Mouse (Mus musculus): ENCODE data around the gene 4930438A08Rik. TPM values are rescaled to one million over a fixed set of nuclear protein-coding genes. Genes with fewer than 3 reads are reported as not detected.

Gene 4930438A08Rik
- polyA plus RNA-seq, 1 experiment = not detected

DNA sequence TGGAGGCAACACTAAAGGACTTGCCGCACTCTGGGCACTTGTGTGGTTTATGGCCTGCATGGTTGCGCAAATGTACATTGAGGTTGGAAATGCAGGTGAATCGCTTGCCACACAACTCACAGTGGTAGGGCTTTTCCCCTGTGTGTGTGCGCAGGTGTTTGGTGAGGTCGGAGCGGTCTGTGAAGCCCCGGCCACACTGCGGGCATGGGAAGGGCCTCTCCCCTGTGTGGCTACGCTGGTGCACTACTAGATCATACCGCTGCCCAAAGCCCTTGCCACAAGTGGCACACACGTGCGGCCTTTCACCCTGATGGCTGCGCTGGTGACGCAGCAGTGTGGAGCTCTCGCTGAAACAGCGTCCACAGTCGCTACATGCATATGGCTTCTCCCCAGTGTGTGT is 41.7 kb downstream of the 4930438A08Rik start:
- TF ChIP-seq POLR2A (IDR thresholded peaks at IDR 0.05; ENCODE audit: low read depth, low read length) = no peak
- TF ChIP-seq CTCF (IDR thresholded peaks at IDR 0.05; ENCODE audit: borderline replicate concordance, insufficient read depth, low read length) = no peak
- H3K27ac ChIP-seq (ENCODE audit: insufficient read depth, low read length) = no peak overlapping the region
- H3K4me3 ChIP-seq (ENCODE audit: insufficient read depth, low read length) = no peak overlapping the region
- no peaks in the 10 kb centered on the region for H3K4me1 ChIP-seq (ENCODE audit: control insufficient read depth, insufficient read depth, low read length)

DNA sequence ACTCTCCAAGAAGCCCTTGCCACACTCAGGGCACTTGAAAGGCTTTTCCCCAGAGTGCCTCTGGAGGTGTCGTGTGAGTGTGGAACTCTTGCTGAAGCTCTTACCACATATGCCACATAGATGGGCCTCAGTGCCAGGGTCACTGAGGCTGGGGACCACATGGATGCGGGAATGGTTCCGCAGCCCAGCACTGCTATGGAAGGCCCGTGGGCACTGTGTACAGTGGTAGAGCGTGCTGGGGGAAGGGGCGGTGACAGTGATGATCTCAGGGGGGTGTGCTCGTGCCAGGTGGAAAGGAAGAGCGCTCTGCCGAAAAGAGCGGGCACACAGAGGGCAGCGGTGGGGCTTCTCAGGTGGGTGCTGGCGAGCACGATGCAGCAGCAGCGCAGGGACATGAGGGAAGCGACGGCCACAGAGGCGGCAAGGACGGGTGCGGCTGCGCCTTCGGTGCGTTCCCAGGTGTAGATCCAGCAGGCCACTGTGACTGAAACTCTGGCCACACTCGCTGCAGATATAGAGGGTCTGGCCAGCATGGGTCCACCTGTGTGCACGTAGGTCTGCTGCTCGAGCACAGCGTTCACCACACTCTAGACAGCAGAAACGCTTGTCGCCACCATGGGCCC is 42.3 kb downstream of the 4930438A08Rik start:
- no peak overlapping the region for H3K4me3 ChIP-seq (ENCODE audit: insufficient read depth, low read length)
- no peak for TF ChIP-seq CTCF (IDR thresholded peaks at IDR 0.05; ENCODE audit: borderline replicate concordance, insufficient read depth, low read length)
- no peak for TF ChIP-seq POLR2A (IDR thresholded peaks at IDR 0.05; ENCODE audit: low read depth, low read length)
- H3K4me1 ChIP-seq (ENCODE audit: control insufficient read depth, insufficient read depth, low read length) = no peaks in the 10 kb centered on the region
- H3K27ac ChIP-seq (ENCODE audit: insufficient read depth, low read length) = no peak overlapping the region

DNA sequence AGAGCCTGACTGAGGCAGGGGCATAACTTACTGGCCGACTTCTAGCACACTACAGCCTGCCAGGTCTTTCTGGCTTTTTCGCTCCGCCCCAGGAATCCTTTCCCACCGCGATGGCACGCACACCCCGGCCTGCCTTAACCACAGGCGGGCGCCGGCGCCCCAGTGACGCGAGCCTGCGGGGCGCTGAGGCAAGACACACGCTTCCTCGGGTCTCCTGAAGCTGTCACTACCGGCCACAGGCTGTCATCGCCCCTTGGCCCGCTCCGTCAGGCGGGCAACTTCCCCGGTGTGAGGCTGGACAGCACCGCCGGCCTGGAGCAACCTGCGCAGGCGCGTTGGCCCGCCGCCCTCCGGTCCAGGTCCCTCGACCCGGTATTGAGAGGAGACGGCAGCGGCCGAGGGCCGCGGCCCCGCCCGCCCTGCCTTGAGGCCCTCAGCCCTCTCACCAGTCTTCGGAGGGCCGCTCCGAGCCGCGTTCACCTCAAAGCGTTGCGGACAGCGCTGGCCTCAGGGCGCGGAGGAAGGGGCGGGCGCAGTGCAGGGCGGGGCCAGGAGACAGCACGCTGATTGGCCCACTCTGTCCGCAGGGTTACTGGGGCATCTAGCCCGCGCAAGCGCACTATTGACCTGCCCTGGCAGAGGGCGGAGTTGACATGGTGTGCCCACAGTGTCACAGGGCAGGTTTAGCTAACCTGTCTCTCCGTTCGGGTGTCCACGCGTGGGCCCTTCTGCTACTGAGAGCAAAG is 48.4 kb downstream of the 4930438A08Rik start:
- no peaks in the 10 kb centered on the region for H3K4me1 ChIP-seq (ENCODE audit: control insufficient read depth, insufficient read depth, low read length)
- TF ChIP-seq POLR2A (IDR thresholded peaks at IDR 0.05; ENCODE audit: low read depth, low read length) = peak; percentile 90
- TF ChIP-seq CTCF (IDR thresholded peaks at IDR 0.05; ENCODE audit: borderline replicate concordance, insufficient read depth, low read length) = no peak
- peak overlapping the region; percentile 88 for H3K27ac ChIP-seq (ENCODE audit: insufficient read depth, low read length)
- H3K4me3 ChIP-seq (ENCODE audit: insufficient read depth, low read length) = peak overlapping the region; percentile 68

DNA sequence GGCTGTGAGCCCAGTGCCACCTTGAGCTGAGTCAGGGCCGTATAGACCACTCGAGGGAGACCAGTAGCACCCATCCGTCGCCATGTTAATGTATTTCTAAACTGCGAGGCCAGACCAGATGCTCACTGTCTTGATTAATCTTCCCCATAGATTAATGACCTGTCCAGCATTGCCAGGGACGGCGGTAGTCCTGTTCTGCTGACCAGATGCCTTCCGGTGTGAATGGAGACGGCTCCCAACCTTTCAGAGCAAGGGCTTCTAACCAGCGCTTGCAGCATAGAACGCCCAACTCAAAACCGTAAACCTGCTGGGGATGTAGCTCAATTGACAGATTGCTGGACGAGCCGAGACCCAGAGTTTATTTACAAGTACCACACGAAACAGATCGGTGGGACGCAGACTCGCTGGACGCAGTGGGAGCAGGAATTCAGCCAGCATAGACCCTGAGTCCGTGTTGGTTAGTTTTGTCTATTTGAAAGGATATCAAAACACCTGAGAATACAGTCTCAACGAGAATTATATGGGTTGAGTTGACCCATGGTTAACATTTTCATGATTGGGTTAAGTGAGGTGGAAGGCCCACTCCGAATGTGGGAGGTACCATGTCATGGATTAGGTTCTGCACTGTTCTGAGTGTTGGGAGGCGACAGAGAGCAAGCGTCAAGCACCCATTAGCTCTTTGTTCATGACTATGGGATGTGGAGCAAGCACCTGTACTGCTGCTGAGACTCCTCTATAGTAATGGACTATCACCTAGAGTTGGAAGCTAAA is 49.2 kb downstream of the 4930438A08Rik start:
- TF ChIP-seq POLR2A (IDR thresholded peaks at IDR 0.05; ENCODE audit: low read depth, low read length) (no peak; the same call in 1 of the 2 replicates), CTCF (IDR thresholded peaks at IDR 0.05; ENCODE audit: borderline replicate concordance, insufficient read depth, low read length) (no peak)
- Histone ChIP-seq H3K4me3 (ENCODE audit: insufficient read depth, low read length) (peak overlapping the region; percentile 36), H3K27ac (ENCODE audit: insufficient read depth, low read length) (peak overlapping the region; percentile 20), H3K4me1 (ENCODE audit: control insufficient read depth, insufficient read depth, low read length) (no peaks in the 10 kb centered on the region)

DNA sequence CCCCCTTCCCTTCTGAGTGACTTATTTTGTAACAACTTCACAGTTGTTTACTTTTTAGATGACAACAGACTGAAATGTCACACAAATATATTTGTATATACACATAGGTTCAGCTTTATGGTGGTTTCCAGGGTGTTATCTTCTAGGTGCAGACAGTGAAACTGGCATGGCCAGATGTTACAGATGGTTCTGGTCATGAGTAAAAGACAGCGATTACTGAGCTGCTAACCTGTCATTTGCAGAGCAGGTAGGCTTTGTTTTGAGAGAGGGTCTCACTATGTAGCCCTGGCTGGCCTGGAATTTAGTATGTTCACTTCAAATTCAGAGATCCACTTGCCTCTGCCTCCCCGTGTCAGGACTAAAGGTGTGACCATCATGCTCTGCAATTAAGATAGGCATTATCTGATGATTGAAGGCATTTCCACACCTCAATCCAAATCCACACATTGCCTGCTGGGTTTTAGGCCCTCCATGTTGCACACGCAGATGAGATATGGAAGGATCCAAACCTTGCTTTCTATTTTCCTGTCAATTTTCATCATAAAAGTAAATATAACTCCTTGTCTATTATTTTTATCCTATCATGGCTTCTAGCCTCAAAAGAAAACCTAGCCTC is 50.1 kb downstream of the 4930438A08Rik start:
- TF ChIP-seq POLR2A (IDR thresholded peaks at IDR 0.05; ENCODE audit: low read depth, low read length) = no peak
- TF ChIP-seq CTCF (IDR thresholded peaks at IDR 0.05; ENCODE audit: borderline replicate concordance, insufficient read depth, low read length) = no peak
- no peak overlapping the region for H3K4me3 ChIP-seq (ENCODE audit: insufficient read depth, low read length)
- H3K27ac ChIP-seq (ENCODE audit: insufficient read depth, low read length) = no peak overlapping the region
- H3K4me1 ChIP-seq (ENCODE audit: control insufficient read depth, insufficient read depth, low read length) = peaks cover 3% of the 10 kb centered on the region; the same call in 1 of the 2 replicates

DNA sequence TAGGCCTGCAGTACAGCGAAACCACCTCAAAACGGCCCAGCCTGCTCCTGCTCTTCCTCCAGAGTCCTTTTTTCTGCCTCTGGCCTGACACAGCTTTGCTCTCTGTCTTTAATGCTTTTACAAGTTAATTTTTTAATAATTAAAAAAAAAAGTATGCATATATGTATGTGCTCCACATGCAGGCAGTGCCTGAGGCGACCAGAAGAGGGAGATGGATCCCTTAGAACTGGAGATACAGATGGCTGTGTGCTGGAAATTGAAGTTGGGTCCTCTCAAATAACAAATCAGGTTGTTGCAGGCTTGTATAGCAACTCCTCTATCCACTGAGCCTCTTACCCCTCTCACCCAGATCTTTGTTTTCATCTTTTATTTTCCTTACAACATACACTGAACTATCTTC is 52.2 kb downstream of the 4930438A08Rik start:
- Histone ChIP-seq H3K4me1 (ENCODE audit: control insufficient read depth, insufficient read depth, low read length) (peaks cover 3% of the 10 kb centered on the region; the same call in 1 of the 2 replicates), H3K27ac (ENCODE audit: insufficient read depth, low read length) (no peak overlapping the region), H3K4me3 (ENCODE audit: insufficient read depth, low read length) (no peak overlapping the region)
- TF ChIP-seq CTCF (IDR thresholded peaks at IDR 0.05; ENCODE audit: borderline replicate concordance, insufficient read depth, low read length) (0 out of 2 replicates have a peak, but pooled peaks have one; percentile 6), POLR2A (IDR thresholded peaks at IDR 0.05; ENCODE audit: low read depth, low read length) (no peak)

DNA sequence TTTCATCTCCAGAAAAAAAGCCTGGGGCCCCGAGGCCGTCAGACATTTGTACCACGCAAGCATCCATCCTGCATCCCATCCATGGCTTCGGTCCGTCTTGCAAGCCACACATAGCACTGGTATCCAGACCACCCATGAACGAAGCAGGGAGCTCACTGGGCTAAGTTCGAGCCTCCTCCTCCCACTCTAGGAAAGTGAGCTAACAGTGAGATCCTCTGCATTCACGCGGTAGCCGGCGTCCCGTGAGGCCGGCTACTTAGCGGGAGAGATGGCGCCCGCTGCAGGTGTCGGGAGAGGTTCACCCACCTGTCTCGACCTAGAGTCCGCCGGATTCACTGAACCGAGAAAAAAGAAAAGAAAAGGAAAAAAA is 55.3 kb downstream of the 4930438A08Rik start:
- TF ChIP-seq CTCF (IDR thresholded peaks at IDR 0.05; ENCODE audit: borderline replicate concordance, insufficient read depth, low read length) = no peak
- no peak; the same call in none of the 2 replicates for TF ChIP-seq POLR2A (IDR thresholded peaks at IDR 0.05; ENCODE audit: low read depth, low read length)
- Histone ChIP-seq H3K4me1 (ENCODE audit: control insufficient read depth, insufficient read depth, low read length) (peaks cover 9% of the 10 kb centered on the region; the same call in 1 of the 2 replicates), H3K27ac (ENCODE audit: insufficient read depth, low read length) (peak overlapping the region; percentile 30), H3K4me3 (ENCODE audit: insufficient read depth, low read length) (peak overlapping the region; percentile 83)

DNA sequence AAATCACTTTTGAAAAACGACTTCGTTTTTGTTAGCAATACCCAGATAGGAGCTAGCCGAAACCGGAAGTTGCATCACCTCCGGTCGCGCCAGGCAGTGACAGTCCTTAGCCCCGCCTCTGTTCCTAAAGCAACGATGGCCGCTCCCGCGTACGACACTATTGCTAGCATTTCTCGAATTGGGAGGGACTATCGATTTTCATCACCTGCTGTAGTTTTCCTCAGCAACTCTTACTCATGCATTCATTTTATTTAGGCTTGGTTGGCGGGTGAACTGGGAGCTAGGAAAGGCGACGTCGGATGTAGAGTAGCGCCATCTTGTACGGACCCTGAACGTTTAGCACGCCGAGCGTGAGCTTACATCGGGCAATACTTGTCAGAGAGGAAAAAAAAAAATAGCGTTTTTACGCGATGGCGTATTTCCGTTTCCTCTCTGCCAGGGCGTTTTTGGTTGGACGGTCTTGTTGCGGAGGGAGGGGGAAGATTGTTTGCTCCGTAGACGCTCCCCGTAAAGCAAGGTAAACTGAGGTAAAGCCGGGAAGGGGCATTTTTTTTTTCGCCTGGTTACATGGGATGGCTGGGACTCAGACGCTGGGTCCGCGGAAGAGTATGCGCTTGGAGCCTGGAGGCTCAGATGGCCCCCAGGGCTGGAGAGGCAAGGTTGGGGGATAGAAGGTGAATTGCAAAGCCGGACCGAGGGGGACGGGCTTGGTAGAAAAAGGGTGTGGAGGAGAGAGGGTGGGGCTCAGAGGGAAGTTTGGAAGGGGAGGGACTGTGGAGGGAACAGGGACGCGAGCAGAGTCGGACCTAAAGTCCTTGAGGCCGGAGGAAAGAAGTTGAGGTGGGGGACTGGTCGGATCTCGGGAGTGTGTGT is 55.9 kb downstream of the 4930438A08Rik start, which contains the start of the genes Zfp672 and Sh3bp5l:
Gene Zfp672 (minus strand): TSS at position 64 of the 873 bp plus-strand sequence.
Gene Sh3bp5l (plus strand): TSS at position 449 of the 873 bp plus-strand sequence.
- Histone ChIP-seq H3K4me1 (ENCODE audit: control insufficient read depth, insufficient read depth, low read length) (peaks cover 9% of the 10 kb centered on the region; the same call in 1 of the 2 replicates), H3K27ac (ENCODE audit: insufficient read depth, low read length) (peak within 1 kb of the TSS; percentile 58), H3K4me3 (ENCODE audit: insufficient read depth, low read length) (peak within 1 kb of the TSS; percentile 83)
- peak; percentile 45; the same call in 1 of the 2 replicates for TF ChIP-seq POLR2A (IDR thresholded peaks at IDR 0.05; ENCODE audit: low read depth, low read length)
- no peak for TF ChIP-seq CTCF (IDR thresholded peaks at IDR 0.05; ENCODE audit: borderline replicate concordance, insufficient read depth, low read length)

All from embryonic fibroblast, embryonic 13.5 days (primary cell).